Mouse (Mus musculus) heart, adult 2 months (tissue): ENCODE data around the gene Gprc5a.

Source experiments
- CTCF ChIP-seq: fragments of 200-600 bp; IDR thresholded peaks from 2 replicates; pipeline ENCODE4 v1.8.1; 2022; ENCODE audit warnings: antibody characterized with exemption, mild to moderate bottlenecking, moderate library complexity
- EP300 ChIP-seq: fragments of 200-500 bp; IDR thresholded peaks from 2 replicates; pipeline ENCODE4 v1.6.1; 2011; ENCODE audit warnings: low read depth, low read length, control low read depth; ENCODE audit not compliant: insufficient read depth
- POLR2A ChIP-seq: fragments of 200-500 bp; IDR thresholded peaks from 2 replicates; pipeline ENCODE4 v1.6.1; 2011; ENCODE audit warnings: mild to moderate bottlenecking, low read depth, low read length, control low read depth; ENCODE audit not compliant: insufficient read depth

GRCm38 (mm10) chr6:135053789-135054188 lies 11.7 kb upstream of the Gprc5a start:
- no peak for TF ChIP-seq EP300
- no peak for TF ChIP-seq CTCF
- no peak for TF ChIP-seq POLR2A
